Mouse (Mus musculus): ENCODE data around the gene Abcb9.

DNA sequence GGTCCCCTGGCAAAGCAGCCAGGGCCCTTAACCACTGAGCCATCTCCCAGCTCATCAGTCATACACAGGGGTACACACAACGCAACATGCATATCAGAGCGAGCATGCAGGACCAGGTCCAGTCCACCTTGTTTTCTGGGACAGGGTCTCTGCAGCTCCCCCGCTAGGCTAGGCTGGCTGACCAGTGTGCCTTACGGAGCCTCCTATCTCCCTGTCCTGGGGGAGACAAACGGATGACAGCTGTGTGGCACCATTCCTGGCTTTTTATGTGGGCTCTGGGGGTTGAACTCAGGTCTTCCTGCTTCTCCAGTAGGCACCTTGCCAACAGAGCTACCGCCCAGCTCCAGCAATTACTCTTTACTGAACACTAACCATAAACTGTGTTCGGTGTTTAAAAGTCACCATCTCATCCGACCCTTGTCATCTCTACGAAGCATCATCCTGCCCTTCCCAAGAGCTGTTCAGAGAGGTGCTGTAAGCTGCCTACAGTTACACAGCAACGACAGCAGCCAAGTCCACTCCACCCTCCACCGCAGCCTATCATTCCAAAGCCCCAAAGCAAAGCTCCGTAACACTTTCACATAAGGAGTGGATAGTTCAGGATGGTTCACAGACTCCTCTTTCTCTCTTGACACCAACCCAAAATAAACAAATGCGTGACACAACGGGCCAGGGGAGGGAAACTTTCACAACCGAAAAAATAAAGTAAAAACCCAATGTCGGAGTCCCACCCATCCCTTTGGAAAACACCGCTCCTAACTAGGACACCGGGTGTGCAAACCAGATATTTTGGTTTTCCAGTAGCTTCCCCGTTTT is 66.2 kb downstream of the Abcb9 start:
- TF ChIP-seq POLR2A (IDR thresholded peaks at IDR 0.05; ENCODE audit: borderline replicate concordance, low read depth, low read length) = no peak
- TF ChIP-seq CTCF (IDR thresholded peaks at IDR 0.05; ENCODE audit: low read depth, low read length) = no peak

All from bone marrow macrophage, adult 2 months (primary cell).